Mouse (Mus musculus): ENCODE data around the gene B4galt2. TPM values are rescaled to one million over a fixed set of nuclear protein-coding genes. Genes with fewer than 3 reads are reported as not detected.

The B4galt2 gene
- polyA plus RNA-seq, 1 experiment from 2014 or later, result 10.5 TPM

- Histone ChIP-seq H3K27me3 (replicated peaks; ENCODE audit: control insufficient read depth, insufficient read depth, low read length) (no peaks in the 10 kb centered on the region), H3K9me3 (ENCODE audit: control insufficient read depth, low read length) (no peaks in the 10 kb centered on the region), H3K27ac (ENCODE audit: low read length) (no peak overlapping the region), H3K4me2 (ENCODE audit: low read depth, low read length) (no peak overlapping the region), H3K36me3 (ENCODE audit: control insufficient read depth, insufficient read depth, low read length) (0 out of 2 replicates have a peak, but pooled peaks cover 2% of the 10 kb centered on the region), H3K4me3 (ENCODE audit: low read length) (no peak overlapping the region), H3K9ac (ENCODE audit: low read depth, low read length) (no peak overlapping the region), H3K4me1 (ENCODE audit: control insufficient read depth, insufficient read depth, low read length) (peaks cover 17% of the 10 kb centered on the region)
- ATAC-seq, result no peak
- WGBS, result 74% methylated on average over 6 of the region's 6 CpGs
Measured at GRCm38 (mm10) chr4:117867000-117867399, 16.3 kb downstream of the B4galt2 start.

- no peak overlapping the region for H3K9ac ChIP-seq (ENCODE audit: low read depth, low read length)
- WGBS, result 65% methylated on average over 9 of the region's 9 CpGs
- no peaks in the 10 kb centered on the region for H3K27me3 ChIP-seq (replicated peaks; ENCODE audit: control insufficient read depth, insufficient read depth, low read length)
- no peaks in the 10 kb centered on the region for H3K9me3 ChIP-seq (ENCODE audit: control insufficient read depth, low read length)
- peak; percentile 57 for ATAC-seq
- no peak overlapping the region for H3K27ac ChIP-seq (ENCODE audit: low read length)
- H3K4me3 ChIP-seq (ENCODE audit: low read length), result no peak overlapping the region
- 0 out of 2 replicates have a peak, but pooled peaks cover 2% of the 10 kb centered on the region for H3K36me3 ChIP-seq (ENCODE audit: control insufficient read depth, insufficient read depth, low read length)
- H3K4me1 ChIP-seq (ENCODE audit: control insufficient read depth, insufficient read depth, low read length), result peaks cover 17% of the 10 kb centered on the region
- H3K4me2 ChIP-seq (ENCODE audit: low read depth, low read length), result 0 out of 2 replicates have a peak overlapping the region, but pooled peaks have one; percentile 8
Measured at GRCm38 (mm10) chr4:117866083-117866482, 17.2 kb downstream of the B4galt2 start.

GRCm38 (mm10) chr4:117862823-117863222 lies 20.5 kb downstream of the B4galt2 start:
- H3K4me3 ChIP-seq (ENCODE audit: low read length), result no peak overlapping the region
- H3K36me3 ChIP-seq (ENCODE audit: control insufficient read depth, insufficient read depth, low read length), result 0 out of 2 replicates have a peak, but pooled peaks cover 2% of the 10 kb centered on the region
- H3K4me1 ChIP-seq (ENCODE audit: control insufficient read depth, insufficient read depth, low read length), result peaks cover 23% of the 10 kb centered on the region
- no peak overlapping the region for H3K4me2 ChIP-seq (ENCODE audit: low read depth, low read length)
- H3K27ac ChIP-seq (ENCODE audit: low read length), result no peak overlapping the region
- ATAC-seq, result no peak; the same call in 1 of the 2 replicates
- WGBS, result 55% methylated on average over 4 of the region's 4 CpGs
- no peaks in the 10 kb centered on the region for H3K9me3 ChIP-seq (ENCODE audit: control insufficient read depth, low read length)
- no peaks in the 10 kb centered on the region for H3K27me3 ChIP-seq (replicated peaks; ENCODE audit: control insufficient read depth, insufficient read depth, low read length)
- no peak overlapping the region for H3K9ac ChIP-seq (ENCODE audit: low read depth, low read length)

GRCm38 (mm10) chr4:117860570-117860969 lies 22.7 kb downstream of the B4galt2 start:
- 87% methylated on average over 9 of the region's 9 CpGs for WGBS
- H3K9me3 ChIP-seq (ENCODE audit: control insufficient read depth, low read length), result no peaks in the 10 kb centered on the region
- H3K36me3 ChIP-seq (ENCODE audit: control insufficient read depth, insufficient read depth, low read length), result 0 out of 2 replicates have a peak, but pooled peaks cover 2% of the 10 kb centered on the region
- ATAC-seq, result no peak
- no peak overlapping the region for H3K27ac ChIP-seq (ENCODE audit: low read length)
- peaks cover 13% of the 10 kb centered on the region for H3K4me1 ChIP-seq (ENCODE audit: control insufficient read depth, insufficient read depth, low read length)
- H3K4me2 ChIP-seq (ENCODE audit: low read depth, low read length), result no peak overlapping the region
- H3K27me3 ChIP-seq (replicated peaks; ENCODE audit: control insufficient read depth, insufficient read depth, low read length), result no peaks in the 10 kb centered on the region
- H3K4me3 ChIP-seq (ENCODE audit: low read length), result no peak overlapping the region
- H3K9ac ChIP-seq (ENCODE audit: low read depth, low read length), result no peak overlapping the region

GRCm38 (mm10) chr4:117858794-117859193 lies 24.5 kb downstream of the B4galt2 start:
- peaks cover 11% of the 10 kb centered on the region for H3K4me1 ChIP-seq (ENCODE audit: control insufficient read depth, insufficient read depth, low read length)
- peak; percentile 43; the same call in 1 of the 2 replicates for ATAC-seq
- no peak overlapping the region for H3K4me3 ChIP-seq (ENCODE audit: low read length)
- no peaks in the 10 kb centered on the region for H3K9me3 ChIP-seq (ENCODE audit: control insufficient read depth, low read length)
- no peak overlapping the region for H3K4me2 ChIP-seq (ENCODE audit: low read depth, low read length)
- H3K36me3 ChIP-seq (ENCODE audit: control insufficient read depth, insufficient read depth, low read length), result no peaks in the 10 kb centered on the region
- no peak overlapping the region for H3K9ac ChIP-seq (ENCODE audit: low read depth, low read length)
- H3K27me3 ChIP-seq (replicated peaks; ENCODE audit: control insufficient read depth, insufficient read depth, low read length), result no peaks in the 10 kb centered on the region
- WGBS, result 75% methylated on average over 3 of the region's 3 CpGs
- no peak overlapping the region for H3K27ac ChIP-seq (ENCODE audit: low read length)

GRCm38 (mm10) chr4:117855146-117855545 lies 28.1 kb downstream of the B4galt2 start:
- Histone ChIP-seq H3K4me2 (ENCODE audit: low read depth, low read length) (no peak overlapping the region), H3K36me3 (ENCODE audit: control insufficient read depth, insufficient read depth, low read length) (no peaks in the 10 kb centered on the region), H3K4me3 (ENCODE audit: low read length) (no peak overlapping the region), H3K4me1 (ENCODE audit: control insufficient read depth, insufficient read depth, low read length) (peaks cover 9% of the 10 kb centered on the region), H3K27me3 (replicated peaks; ENCODE audit: control insufficient read depth, insufficient read depth, low read length) (no peaks in the 10 kb centered on the region), H3K9ac (ENCODE audit: low read depth, low read length) (no peak overlapping the region), H3K9me3 (ENCODE audit: control insufficient read depth, low read length) (no peaks in the 10 kb centered on the region), H3K27ac (ENCODE audit: low read length) (no peak overlapping the region)
- ATAC-seq, result no peak
- 79% methylated on average over 9 of the region's 9 CpGs for WGBS

GRCm38 (mm10) chr4:117852152-117852868 lies 31.0 kb downstream of the B4galt2 start:
- Histone ChIP-seq H3K36me3 (ENCODE audit: control insufficient read depth, insufficient read depth, low read length) (no peaks in the 10 kb centered on the region), H3K4me3 (ENCODE audit: low read length) (no peak overlapping the region), H3K9me3 (ENCODE audit: control insufficient read depth, low read length) (no peaks in the 10 kb centered on the region), H3K9ac (ENCODE audit: low read depth, low read length) (no peak overlapping the region), H3K4me1 (ENCODE audit: control insufficient read depth, insufficient read depth, low read length) (no peaks in the 10 kb centered on the region), H3K27me3 (replicated peaks; ENCODE audit: control insufficient read depth, insufficient read depth, low read length) (no peaks in the 10 kb centered on the region), H3K27ac (ENCODE audit: low read length) (no peak overlapping the region), H3K4me2 (ENCODE audit: low read depth, low read length) (no peak overlapping the region)
- no peak for ATAC-seq
- 82% methylated on average over 10 of the region's 10 CpGs for WGBS

- no peaks in the 10 kb centered on the region for H3K4me1 ChIP-seq (ENCODE audit: control insufficient read depth, insufficient read depth, low read length)
- H3K4me2 ChIP-seq (ENCODE audit: low read depth, low read length), result no peak overlapping the region
- no peak for ATAC-seq
- H3K36me3 ChIP-seq (ENCODE audit: control insufficient read depth, insufficient read depth, low read length), result no peaks in the 10 kb centered on the region
- no peaks in the 10 kb centered on the region for H3K9me3 ChIP-seq (ENCODE audit: control insufficient read depth, low read length)
- H3K27me3 ChIP-seq (replicated peaks; ENCODE audit: control insufficient read depth, insufficient read depth, low read length), result no peaks in the 10 kb centered on the region
- no peak overlapping the region for H3K4me3 ChIP-seq (ENCODE audit: low read length)
- no peak overlapping the region for H3K9ac ChIP-seq (ENCODE audit: low read depth, low read length)
- WGBS, result 76% methylated on average over 7 of the region's 7 CpGs
- no peak overlapping the region for H3K27ac ChIP-seq (ENCODE audit: low read length)
Measured at GRCm38 (mm10) chr4:117850871-117851270, 32.4 kb downstream of the B4galt2 start.

- no peaks in the 10 kb centered on the region for H3K4me1 ChIP-seq (ENCODE audit: control insufficient read depth, insufficient read depth, low read length)
- H3K27ac ChIP-seq (ENCODE audit: low read length), result no peak overlapping the region
- no peaks in the 10 kb centered on the region for H3K9me3 ChIP-seq (ENCODE audit: control insufficient read depth, low read length)
- no peaks in the 10 kb centered on the region for H3K27me3 ChIP-seq (replicated peaks; ENCODE audit: control insufficient read depth, insufficient read depth, low read length)
- no peaks in the 10 kb centered on the region for H3K36me3 ChIP-seq (ENCODE audit: control insufficient read depth, insufficient read depth, low read length)
- no peak for ATAC-seq
- WGBS, result 84% methylated on average over 7 of the region's 7 CpGs
- no peak overlapping the region for H3K4me2 ChIP-seq (ENCODE audit: low read depth, low read length)
- no peak overlapping the region for H3K4me3 ChIP-seq (ENCODE audit: low read length)
- no peak overlapping the region for H3K9ac ChIP-seq (ENCODE audit: low read depth, low read length)
Measured at GRCm38 (mm10) chr4:117850176-117850575, 33.1 kb downstream of the B4galt2 start.

Measured in intestine, embryonic 16.5 days (tissue).